Mouse (Mus musculus): Measurements from ENCODE around the gene Yjefn3.

Gene Yjefn3

GRCm38 (mm10) chr8:69880841-69881240, 21.7 kb downstream of the Yjefn3 start:
- no peak for DNase-seq (ENCODE audit: low spot score)

- no peak for DNase-seq (ENCODE audit: low spot score)
Measured at GRCm38 (mm10) chr8:69879678-69880077, 22.8 kb downstream of the Yjefn3 start.

GRCm38 (mm10) chr8:69877992-69878391, 24.5 kb downstream of the Yjefn3 start:
- DNase-seq (ENCODE audit: low spot score) = no peak

- DNase-seq (ENCODE audit: low spot score) = no peak
Measured at GRCm38 (mm10) chr8:69877396-69877795, 25.1 kb downstream of the Yjefn3 start.

- DNase-seq (ENCODE audit: low spot score) = no peak
Measured at GRCm38 (mm10) chr8:69876967-69877366, 25.5 kb downstream of the Yjefn3 start.

- DNase-seq (ENCODE audit: low spot score) = no peak
Measured at GRCm38 (mm10) chr8:69876097-69876496, 26.4 kb downstream of the Yjefn3 start.

GRCm38 (mm10) chr8:69874654-69875053, 27.9 kb downstream of the Yjefn3 start:
- DNase-seq (ENCODE audit: low spot score) = no peak

GRCm38 (mm10) chr8:69874155-69874554, 28.4 kb downstream of the Yjefn3 start:
- no peak for DNase-seq (ENCODE audit: low spot score)

GRCm38 (mm10) chr8:69870907-69871306, 31.6 kb downstream of the Yjefn3 start:
- DNase-seq (ENCODE audit: low spot score) = no peak

GRCm38 (mm10) chr8:69870003-69870765, 32.3 kb downstream of the Yjefn3 start:
- no peak for DNase-seq (ENCODE audit: low spot score)

- DNase-seq (ENCODE audit: low spot score) = no peak
Measured at GRCm38 (mm10) chr8:69867696-69868326, 34.7 kb downstream of the Yjefn3 start.

- DNase-seq (ENCODE audit: low spot score) = no peak
Measured at GRCm38 (mm10) chr8:69864180-69864579, 38.3 kb downstream of the Yjefn3 start.

- no peak for DNase-seq (ENCODE audit: low spot score)
Measured at GRCm38 (mm10) chr8:69863387-69864020, 39.0 kb downstream of the Yjefn3 start.

GRCm38 (mm10) chr8:69861251-69861650, 41.3 kb downstream of the Yjefn3 start:
- DNase-seq (ENCODE audit: low spot score) = no peak

- no peak for DNase-seq (ENCODE audit: low spot score)
Measured at GRCm38 (mm10) chr8:69860807-69861206, 41.7 kb downstream of the Yjefn3 start.

GRCm38 (mm10) chr8:69853869-69854268, 48.6 kb downstream of the Yjefn3 start:
- no peak for DNase-seq (ENCODE audit: low spot score)

- DNase-seq (ENCODE audit: low spot score) = no peak
Measured at GRCm38 (mm10) chr8:69850926-69851506, 51.5 kb downstream of the Yjefn3 start.

- no peak for DNase-seq (ENCODE audit: low spot score)
Measured at GRCm38 (mm10) chr8:69849899-69850298, 52.6 kb downstream of the Yjefn3 start.

GRCm38 (mm10) chr8:69848951-69849350, 53.6 kb downstream of the Yjefn3 start:
- DNase-seq (ENCODE audit: low spot score) = peak; percentile 25

GRCm38 (mm10) chr8:69847167-69848065, 55.1 kb downstream of the Yjefn3 start:
- DNase-seq (ENCODE audit: low spot score) = no peak
